Mouse (Mus musculus) spleen, adult 2 months (tissue): Measurements from ENCODE around the gene Apof. TPM values are rescaled to one million over a fixed set of nuclear protein-coding genes. Genes with fewer than 3 reads are reported as not detected.

Experiments used
- DNase-seq, 2 experiments: peaks; one replicate each; pipeline versions ENCODE4 v3.0.0 to v3.0.0-alpha.2; 2012 to 2021; ENCODE audit warnings: low spot score in 2 of 2, low read depth in 1 of 2
- H3K27ac ChIP-seq: fragments of 200-500 bp; 2 replicates; pipeline ENCODE4 v1.5.1; 2012; ENCODE audit warnings: low read length, inconsistent platforms; ENCODE audit not compliant: insufficient read depth
- H3K27me3 ChIP-seq: fragments of 200-500 bp; 2 replicates; pipeline ENCODE4 v1.6.1; 2012; ENCODE audit warnings: mild to moderate bottlenecking, moderate library complexity, low read length, inconsistent platforms; ENCODE audit not compliant: control insufficient read depth, insufficient read depth
- H3K36me3 ChIP-seq: fragments of 200-500 bp; 2 replicates; pipeline ENCODE4 v1.6.1; 2012; ENCODE audit warnings: mild to moderate bottlenecking, low read length, inconsistent platforms; ENCODE audit not compliant: control insufficient read depth, insufficient read depth
- H3K4me1 ChIP-seq: fragments of 200-500 bp; 2 replicates; pipeline ENCODE4 v1.6.1; 2011; ENCODE audit warnings: inconsistent platforms; ENCODE audit not compliant: control insufficient read depth, insufficient read depth, insufficient read length
- H3K4me3 ChIP-seq: fragments of 200-500 bp; 2 replicates; pipeline ENCODE4 v1.5.1; 2011; ENCODE audit warnings: mild to moderate bottlenecking, inconsistent platforms; ENCODE audit not compliant: insufficient read depth, insufficient read length; ENCODE audit errors: extremely low read depth
- CTCF ChIP-seq: fragments of 200-500 bp; IDR thresholded peaks from 2 replicates; pipeline ENCODE4 v1.5.1; 2011; ENCODE audit warnings: mild to moderate bottlenecking, inconsistent platforms; ENCODE audit not compliant: insufficient read depth, insufficient read length, insufficient replicate concordance; ENCODE audit errors: extremely low read depth
- POLR2A ChIP-seq: fragments of 200-500 bp; IDR thresholded peaks from 2 replicates; pipeline ENCODE4 v1.6.1; 2011; ENCODE audit warnings: low read depth, low read length, inconsistent platforms
- WGBS: fragments of 180-500 bp; shearing (Covaris S2); methylation state at CpG from one replicate; pipeline ENCODE4 v1.1.7; 2018; 5-methylcytosine and 5-hydroxymethylcytosine counted together
- polyA plus RNA-seq: library from polyadenylated mRNA; depleted of rRNA; stranded (reverse); fragments of >200 nt; gene quantifications from 2 replicates; pipeline ENCODE4 v1.2.3, GENCODE M21; 2012; rRNA removed

Apof gene
- polyA plus RNA-seq, 1 experiment, result 1.0 TPM

DNA sequence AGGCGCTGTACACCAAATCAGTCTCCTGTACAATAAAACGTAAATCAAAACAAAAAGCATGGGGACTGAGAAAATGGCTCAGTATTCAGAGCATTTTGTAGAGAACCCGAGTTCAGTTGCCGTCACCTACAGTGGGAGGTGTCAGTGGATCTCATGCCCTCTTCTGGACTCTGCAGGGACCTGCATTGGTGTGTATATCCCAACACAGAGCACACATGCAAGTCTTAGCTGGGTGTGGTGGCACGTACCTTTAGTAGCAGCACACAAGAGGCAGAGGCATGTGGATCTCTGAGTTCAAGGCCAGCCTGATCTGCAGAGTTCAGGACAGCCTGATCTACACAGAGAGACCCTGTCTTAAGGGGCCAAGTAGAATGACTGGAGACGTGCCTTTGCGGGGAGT, 41.2 kb downstream of the Apof start:
- Histone ChIP-seq H3K27ac (no peak overlapping the region), H3K36me3 (peaks cover 24% of the 10 kb centered on the region), H3K4me1 (no peaks in the 10 kb centered on the region), H3K27me3 (no peaks in the 10 kb centered on the region), H3K4me3 (no peak overlapping the region)
- no peak for TF ChIP-seq POLR2A
- no peak for TF ChIP-seq CTCF
- DNase-seq, result no peak
- 92% methylated on average over 7 of the region's 7 CpGs for WGBS

DNA sequence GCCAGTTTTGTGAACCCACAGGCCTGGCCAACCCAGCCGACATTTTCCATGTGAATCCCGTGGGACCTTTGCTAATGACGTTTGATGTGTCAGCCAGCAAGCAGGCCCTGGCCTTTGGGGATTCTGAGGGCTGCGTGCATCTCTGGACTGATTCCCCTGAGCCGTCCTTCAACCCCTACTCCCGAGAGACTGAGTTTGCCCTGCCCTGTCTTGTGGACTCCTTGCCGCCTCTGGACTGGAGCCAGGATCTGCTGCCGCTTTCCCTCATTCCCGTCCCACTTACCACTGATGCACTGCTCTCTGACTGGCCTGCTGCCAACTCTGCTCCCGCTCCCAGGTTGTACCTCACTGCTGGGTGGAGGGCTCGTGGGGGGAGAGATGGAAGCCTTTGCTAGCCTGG, 41.7 kb downstream of the Apof start:
- 60% methylated on average over 11 of the region's 11 CpGs for WGBS
- no peak for DNase-seq
- H3K36me3 ChIP-seq, result peaks cover 26% of the 10 kb centered on the region
- H3K27ac ChIP-seq, result no peak overlapping the region
- no peak for TF ChIP-seq POLR2A
- no peak for TF ChIP-seq CTCF
- H3K4me3 ChIP-seq, result no peak overlapping the region
- H3K4me1 ChIP-seq, result no peaks in the 10 kb centered on the region
- H3K27me3 ChIP-seq, result no peaks in the 10 kb centered on the region

DNA sequence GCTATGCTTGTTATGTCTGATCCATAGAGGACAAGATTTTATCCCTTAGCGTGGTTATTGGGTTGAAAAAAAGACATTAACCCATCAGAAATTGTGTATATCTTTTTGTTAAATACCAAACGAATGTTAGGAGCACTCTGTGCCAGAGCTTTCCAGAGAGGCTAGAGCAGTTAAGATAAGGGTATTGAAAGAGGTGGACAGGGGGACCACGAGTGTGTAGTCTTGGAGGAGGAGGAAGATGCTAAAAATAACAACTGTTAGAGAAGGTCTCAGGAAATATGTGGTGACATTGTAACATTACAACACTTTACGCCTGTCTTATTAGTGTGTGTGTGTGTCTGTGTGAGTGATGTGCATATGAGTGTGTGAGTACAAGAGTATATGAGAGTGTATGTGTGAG, 42.4 kb downstream of the Apof start:
- Histone ChIP-seq H3K4me3 (no peak overlapping the region), H3K4me1 (no peaks in the 10 kb centered on the region), H3K27me3 (no peaks in the 10 kb centered on the region), H3K36me3 (peaks cover 32% of the 10 kb centered on the region), H3K27ac (no peak overlapping the region)
- TF ChIP-seq CTCF (no peak), POLR2A (no peak)
- DNase-seq, result no peak
- 64% methylated on average over 4 of the region's 4 CpGs for WGBS

DNA sequence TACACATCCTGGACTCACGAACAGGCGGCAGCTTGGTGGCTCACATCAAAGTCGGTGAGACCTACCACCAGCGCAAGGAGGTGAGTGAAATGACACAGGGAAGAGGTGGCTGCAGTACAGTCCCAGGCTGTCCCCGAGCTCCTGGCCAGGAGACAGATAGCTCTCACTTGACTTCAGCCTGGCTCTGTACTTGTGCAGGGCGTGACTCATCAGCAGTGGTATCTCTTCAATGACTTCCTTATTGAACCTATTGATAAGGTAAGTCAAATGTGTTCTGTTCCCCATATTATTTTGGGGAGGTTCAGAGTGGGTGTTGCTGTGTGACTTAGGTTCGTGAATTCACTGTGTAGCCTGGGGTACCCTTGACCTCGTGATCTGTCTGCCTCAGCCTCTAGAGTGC, 47.1 kb downstream of the Apof start:
- DNase-seq, result no peak
- no peak for TF ChIP-seq CTCF
- no peak for TF ChIP-seq POLR2A
- Histone ChIP-seq H3K36me3 (peaks cover 37% of the 10 kb centered on the region), H3K4me1 (no peaks in the 10 kb centered on the region), H3K27me3 (no peaks in the 10 kb centered on the region), H3K4me3 (no peak overlapping the region), H3K27ac (no peak overlapping the region)
- 91% methylated on average over 8 of the region's 8 CpGs for WGBS

Other genes starting within 250 kb of the Apof start
- 124 and 171 TPM in 2 replicates for gene Naca, start 233.1 kb upstream of the Apof start, polyA plus RNA-seq
- gene Ptges3, start 209.7 kb upstream of the Apof start, polyA plus RNA-seq, result 20.2 and 59.3 TPM in 2 replicates
- gene Atp5b, start 185.4 kb upstream of the Apof start, polyA plus RNA-seq, result 803 and 1,529 TPM in 2 replicates
- 39.0 and 43.3 TPM in 2 replicates for gene Baz2a, start 177.1 kb upstream of the Apof start, polyA plus RNA-seq
- 30.0 and 37.0 TPM in 2 replicates for gene Rbms2, start 88.4 kb upstream of the Apof start, polyA plus RNA-seq
- gene Gls2, start 74.2 kb upstream of the Apof start, polyA plus RNA-seq, result 4.7 and 6.6 TPM in 2 replicates
- gene Spryd4, start 56.9 kb upstream of the Apof start, polyA plus RNA-seq, result 6.0 and 7.6 TPM in 2 replicates
- 0.08 TPM in 1 of 2 replicates, not detected in the other for gene Mip, start 42.8 kb upstream of the Apof start, polyA plus RNA-seq
- gene Timeless, start 36.6 kb upstream of the Apof start, polyA plus RNA-seq, result 4.8 and 6.7 TPM in 2 replicates
- 0.06 and 0.20 TPM in 2 replicates for gene Apon, start 14.6 kb upstream of the Apof start, polyA plus RNA-seq
- 34.6 and 42.1 TPM in 2 replicates for gene Stat2, start 1.9 kb downstream of the Apof start, polyA plus RNA-seq
- gene Il23a, start 30.1 kb downstream of the Apof start, polyA plus RNA-seq, result not detected in 2 replicates
- 25.7 and 30.6 TPM in 2 replicates for gene Pan2, start 34.7 kb downstream of the Apof start, polyA plus RNA-seq
- 15.9 and 17.2 TPM in 2 replicates for gene Cnpy2, start 53.8 kb downstream of the Apof start, polyA plus RNA-seq
- 70.4 and 89.2 TPM in 2 replicates for gene Cs, start 69.1 kb downstream of the Apof start, polyA plus RNA-seq
- gene Coq10a, start 100.3 kb downstream of the Apof start, polyA plus RNA-seq, result 32.1 and 63.8 TPM in 2 replicates
- gene Ankrd52, start 108.4 kb downstream of the Apof start, polyA plus RNA-seq, result 31.1 and 36.9 TPM in 2 replicates
- 15.2 and 17.1 TPM in 2 replicates for gene Slc39a5, start 132.6 kb downstream of the Apof start, polyA plus RNA-seq
- 19.8 and 21.2 TPM in 2 replicates for gene Nabp2, start 142.8 kb downstream of the Apof start, polyA plus RNA-seq
- 24.1 and 29.4 TPM in 2 replicates for gene Rnf41, start 143.0 kb downstream of the Apof start, polyA plus RNA-seq
- gene Smarcc2, start 190.6 kb downstream of the Apof start, polyA plus RNA-seq, result 67.8 and 84.5 TPM in 2 replicates
- gene Myl6, start 225.5 kb downstream of the Apof start, polyA plus RNA-seq, result 376 and 451 TPM in 2 replicates
- 0.67 and 1.1 TPM in 2 replicates for gene Myl6b, start 230.0 kb downstream of the Apof start, polyA plus RNA-seq